Mouse (Mus musculus): ENCODE measurements around the gene H1fx.
"Not testable (repeated sequence)": the region's sequence is repeated elsewhere in the genome, so short reads cannot be mapped to it uniquely, and the experiment has no call there.

H1fx gene

DNA sequence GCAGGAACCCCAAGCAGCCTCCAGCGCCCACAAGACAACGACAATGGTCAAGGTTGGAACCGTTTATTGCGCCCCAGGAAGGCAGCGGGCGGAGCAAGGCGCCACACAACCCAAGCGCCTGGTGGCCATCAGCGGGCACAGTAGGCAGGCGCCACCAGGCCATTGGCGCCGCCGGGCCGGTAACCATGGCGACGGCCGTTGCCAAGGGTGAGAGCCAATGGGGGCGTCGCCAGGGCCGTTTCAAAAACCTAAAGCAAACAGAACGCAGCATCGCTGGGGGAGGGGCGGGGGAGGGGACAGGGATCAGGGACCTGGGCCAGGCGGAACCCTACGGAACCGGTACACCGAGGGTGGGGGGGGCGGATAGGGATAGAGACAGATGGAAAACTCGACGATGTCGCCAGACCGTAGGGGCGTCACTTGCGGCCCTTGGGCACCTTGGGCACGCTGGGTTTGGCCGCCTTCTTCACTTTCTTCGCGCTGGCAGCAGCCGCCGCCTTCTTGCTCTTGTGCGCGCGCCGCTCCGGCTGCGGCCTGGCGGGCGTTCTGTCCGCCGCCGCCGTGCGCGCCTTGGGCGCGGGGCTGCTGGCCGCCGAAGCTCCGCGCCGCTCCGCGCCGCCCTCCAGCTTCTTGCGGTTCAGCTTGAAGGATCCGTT lies 935 bp downstream of the H1fx start:
- peak; percentile 90 for DNase-seq

DNA sequence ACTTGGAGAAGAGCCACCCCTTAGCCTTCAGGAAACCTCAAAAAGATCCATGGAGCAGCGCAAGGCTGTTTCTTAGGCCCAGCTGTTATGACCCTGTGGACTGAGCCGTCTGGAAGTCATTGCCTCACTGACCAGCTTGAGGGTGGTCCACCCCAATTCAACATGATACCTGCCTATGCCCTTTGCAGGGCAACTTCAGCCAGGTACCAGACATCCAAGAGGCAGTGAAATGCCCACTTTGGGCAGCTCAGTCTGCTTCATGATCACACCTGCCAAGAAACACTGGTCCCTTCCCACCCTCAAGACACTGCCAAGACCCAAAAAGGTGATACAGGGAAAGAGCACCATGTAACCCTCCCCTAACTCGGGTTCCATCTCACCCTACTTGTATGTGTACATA lies 1.7 kb downstream of the H1fx start:
- no peak for DNase-seq

- no peak for DNase-seq
Measured at GRCm38 (mm10) chr6:87970041-87970440, 11.4 kb downstream of the H1fx start.

- not testable (repeated sequence) for DNase-seq
Measured at GRCm38 (mm10) chr6:87962457-87962856, 19.0 kb downstream of the H1fx start.

GRCm38 (mm10) chr6:87942179-87942578 lies 39.3 kb downstream of the H1fx start:
- no peak for DNase-seq

- no peak for DNase-seq
Measured at GRCm38 (mm10) chr6:87938941-87939340, 42.5 kb downstream of the H1fx start.

DNA sequence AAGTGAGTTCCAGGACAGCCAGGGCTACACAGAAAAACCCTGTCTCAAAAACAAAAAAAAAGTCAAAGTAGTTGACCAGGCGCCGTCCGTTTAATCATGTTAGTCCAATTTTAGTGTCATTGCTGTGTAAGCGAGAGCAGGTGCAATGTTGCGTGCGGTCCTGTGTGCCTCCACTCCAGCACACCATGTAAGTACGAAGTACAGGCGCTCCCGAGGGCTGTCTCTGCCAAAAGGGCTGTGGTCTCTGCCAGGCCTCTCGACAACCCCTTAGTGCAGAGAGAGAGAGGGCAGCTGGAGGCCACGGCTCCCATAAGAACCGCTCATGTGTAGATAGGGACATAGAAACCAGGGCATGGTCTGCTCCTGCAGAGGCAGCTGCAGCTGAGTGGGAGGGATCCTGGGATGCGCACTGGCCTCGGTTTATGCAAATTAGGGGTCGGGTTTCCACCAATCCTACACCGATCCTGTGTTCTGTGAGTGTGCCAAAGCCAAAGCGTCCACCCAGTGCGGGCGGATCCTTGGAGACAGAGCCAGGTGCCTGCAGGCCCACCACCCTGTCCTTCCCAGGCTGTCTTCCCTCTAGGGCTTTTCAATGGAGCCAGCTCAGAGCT lies 44.2 kb downstream of the H1fx start:
- DNase-seq: no peak

- no peak for DNase-seq
Measured at GRCm38 (mm10) chr6:87935037-87935436, 46.4 kb downstream of the H1fx start.
